Mouse (Mus musculus) ovary, adult 18-20 months (tissue): ENCODE data around the gene Rapgef2.
A peak's percentile ranks its signal among the peaks of the same experiment; 100 is the strongest.
"Not testable (repeated sequence)": the region's sequence is repeated elsewhere in the genome, so short reads cannot be mapped to it uniquely, and the experiment has no call there.

Experiments used
- DNase-seq: peaks from one replicate; pipeline ENCODE4 v3.0.0; 2022; ENCODE audit warnings: low spot score, mixed read lengths

Gene Rapgef2

GRCm38 (mm10) chr3:79202275-79203153, 83.8 kb downstream of the Rapgef2 start:
- peak; percentile 37 for DNase-seq

- DNase-seq: no peak
These were observed 89.4 kb downstream of the Rapgef2 start for GRCm38 (mm10) chr3:79196708-79197437.

GRCm38 (mm10) chr3:79195280-79195679, 91.0 kb downstream of the Rapgef2 start:
- no peak for DNase-seq

GRCm38 (mm10) chr3:79194111-79194793, 92.1 kb downstream of the Rapgef2 start:
- no peak for DNase-seq

GRCm38 (mm10) chr3:79193001-79193400, 93.3 kb downstream of the Rapgef2 start:
- no peak for DNase-seq

- DNase-seq: no peak
These were observed 94.3 kb downstream of the Rapgef2 start for GRCm38 (mm10) chr3:79191981-79192380.

- DNase-seq: no peak
These were observed 94.8 kb downstream of the Rapgef2 start for GRCm38 (mm10) chr3:79191471-79191870.

- DNase-seq: no peak
These were observed 95.9 kb downstream of the Rapgef2 start for GRCm38 (mm10) chr3:79190377-79190776.

GRCm38 (mm10) chr3:79187912-79188311, 98.4 kb downstream of the Rapgef2 start:
- DNase-seq: no peak

- DNase-seq: no peak
These were observed 104.0 kb downstream of the Rapgef2 start for GRCm38 (mm10) chr3:79182290-79182689.

GRCm38 (mm10) chr3:79181248-79181991, 104.9 kb downstream of the Rapgef2 start:
- DNase-seq: peak; percentile 50

GRCm38 (mm10) chr3:79180086-79180485, 106.2 kb downstream of the Rapgef2 start:
- no peak for DNase-seq

GRCm38 (mm10) chr3:79179499-79180053, 106.7 kb downstream of the Rapgef2 start:
- no peak for DNase-seq

GRCm38 (mm10) chr3:79178708-79179107, 107.6 kb downstream of the Rapgef2 start:
- DNase-seq: no peak

- no peak for DNase-seq
These were observed 108.2 kb downstream of the Rapgef2 start for GRCm38 (mm10) chr3:79178070-79178469.

- no peak for DNase-seq
These were observed 109.0 kb downstream of the Rapgef2 start for GRCm38 (mm10) chr3:79177136-79177870.

GRCm38 (mm10) chr3:79174168-79174567, 112.1 kb downstream of the Rapgef2 start:
- DNase-seq: no peak

- DNase-seq: no peak
These were observed 113.0 kb downstream of the Rapgef2 start for GRCm38 (mm10) chr3:79173291-79173690.

- not testable (repeated sequence) for DNase-seq
These were observed 115.2 kb downstream of the Rapgef2 start for GRCm38 (mm10) chr3:79171146-79171545.

GRCm38 (mm10) chr3:79168168-79168827, 118.0 kb downstream of the Rapgef2 start:
- no peak for DNase-seq
